Mouse (Mus musculus) G1E (cell line): ENCODE measurements at regions not wholly inside any gene's neighbourhood (a gene's known extent, or its start where the extent isn't known, plus 50 kb on each side); places are given as distances from the start of the nearest gene placed in this dataset.

ENCODE experiments used
- CTCF ChIP-seq: IDR thresholded peaks from 2 replicates; pipeline ENCODE4 v1.5.1; 2012; ENCODE audit warnings: low read depth, low read length, inconsistent platforms, mixed read lengths
- GATA1 ChIP-seq: IDR thresholded peaks from 2 replicates; pipeline ENCODE4 v1.6.1; 2012; ENCODE audit warnings: borderline replicate concordance, low read length, inconsistent platforms, mixed read lengths
- GATA2 ChIP-seq: IDR thresholded peaks from 2 replicates; pipeline ENCODE4 v1.6.1; 2012; ENCODE audit warnings: low read depth, low read length, inconsistent platforms, borderline replicate concordance
- POLR2AphosphoS5 ChIP-seq: IDR thresholded peaks from 2 replicates; pipeline ENCODE4 v1.6.1; 2012; ENCODE audit warnings: low read depth, low read length, inconsistent platforms; ENCODE audit not compliant: insufficient replicate concordance
- TAL1 ChIP-seq: conservative IDR thresholded peaks from 2 replicates; pipeline ENCODE4 v1.6.1; 2012; ENCODE audit warnings: low read depth, low read length, inconsistent platforms, mixed read lengths

DNA sequence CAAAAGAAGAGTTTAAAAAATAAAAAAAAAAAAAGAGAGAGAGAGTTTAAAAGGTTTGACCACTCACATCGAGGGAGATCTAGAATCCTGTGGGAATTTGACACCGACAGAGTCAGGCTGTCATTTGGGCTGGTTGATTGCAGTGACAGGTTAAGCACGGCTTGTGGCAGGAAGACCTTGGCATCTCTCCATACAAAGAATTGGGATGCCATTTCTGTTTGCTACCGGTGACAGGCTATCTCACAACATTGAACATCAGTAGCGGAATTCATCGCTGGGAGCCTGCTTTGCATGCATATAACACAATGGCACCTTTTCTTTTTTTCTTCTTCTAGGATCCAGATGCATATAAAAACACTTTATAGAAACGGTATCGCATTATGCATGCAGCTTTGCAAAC lies 53.7 kb upstream of the Gm26657 start:
- TF ChIP-seq CTCF: no peak
- no peak for TF ChIP-seq TAL1
- TF ChIP-seq GATA2: no peak
- TF ChIP-seq GATA1: no peak
- no peak for TF ChIP-seq POLR2AphosphoS5
